Mouse (Mus musculus) small intestine, adult 2 months (tissue): ENCODE data around the gene Pf4. TPM values are rescaled to one million over a fixed set of nuclear protein-coding genes. Genes with fewer than 3 reads are reported as not detected.

Experiments
- H3K27ac ChIP-seq: fragments of 200-500 bp; 2 replicates; pipeline ENCODE4 v1.5.1; 2012; ENCODE audit warnings: low read depth, low read length, control low read depth, inconsistent platforms; ENCODE audit not compliant: insufficient read depth
- H3K27me3 ChIP-seq: fragments of 200-500 bp; 2 replicates; pipeline ENCODE4 v1.6.1; 2012; ENCODE audit warnings: mild to moderate bottlenecking, moderate library complexity, low read length, inconsistent platforms; ENCODE audit not compliant: control insufficient read depth, insufficient read depth
- H3K36me3 ChIP-seq: fragments of 200-500 bp; 2 replicates; pipeline ENCODE4 v1.6.1; 2012; ENCODE audit warnings: mild to moderate bottlenecking, low read length, control low read depth, inconsistent platforms; ENCODE audit not compliant: control insufficient read depth, insufficient read depth
- H3K4me1 ChIP-seq: fragments of 200-500 bp; 2 replicates; pipeline ENCODE4 v1.6.1; 2012; ENCODE audit warnings: low read length, inconsistent platforms, mixed read lengths; ENCODE audit not compliant: control insufficient read depth, insufficient read depth, insufficient read length
- H3K4me3 ChIP-seq: fragments of 200-500 bp; 2 replicates; pipeline ENCODE4 v1.5.1; 2012; ENCODE audit warnings: low read depth, mild to moderate bottlenecking, control low read depth, inconsistent platforms, low read length, moderate library complexity
- CTCF ChIP-seq: fragments of 200-500 bp; IDR thresholded peaks from 2 replicates; pipeline ENCODE4 v1.5.1; 2012; ENCODE audit warnings: low read depth, mild to moderate bottlenecking, control low read depth, inconsistent platforms, low read length, moderate library complexity, mixed read lengths; ENCODE audit not compliant: insufficient replicate concordance, insufficient read length; ENCODE audit errors: extremely low read depth
- POLR2A ChIP-seq: fragments of 200-500 bp; IDR thresholded peaks from 2 replicates; pipeline ENCODE4 v1.6.1; 2012; ENCODE audit warnings: low read depth, mild to moderate bottlenecking, control low read depth, inconsistent platforms, low read length, moderate library complexity
- WGBS: fragments of 180-500 bp; shearing (Covaris S2); methylation state at CpG from one replicate; pipeline ENCODE4 v1.1.7; 2018; 5-methylcytosine and 5-hydroxymethylcytosine counted together
- polyA plus RNA-seq: library from polyadenylated mRNA; depleted of rRNA; stranded (reverse); fragments of >200 nt; gene quantifications from 2 replicates; pipeline ENCODE4 v1.2.3, GENCODE M21; 2012

The Pf4 gene
- polyA plus RNA-seq, 1 experiment: 7.8 TPM

GRCm38 (mm10) chr5:90759077-90760065 is 12.9 kb upstream of the Pf4 start, which contains the start of gene Cxcl5:
Gene Cxcl5 (plus strand): TSS chr5:90759360.
- H3K4me3 ChIP-seq: peak within 1 kb of the TSS; percentile 47
- peaks cover 8% of the 10 kb centered on the region for H3K4me1 ChIP-seq
- H3K36me3 ChIP-seq: no peaks in the 10 kb centered on the region
- TF ChIP-seq CTCF (no peak), POLR2A (no peak)
- H3K27ac ChIP-seq: no peak within 1 kb of the TSS
- 3% methylated on average over 32 of the region's 32 CpGs for WGBS
- H3K27me3 ChIP-seq: no peaks in the 10 kb centered on the region

- Histone ChIP-seq H3K4me3 (no peak overlapping the region), H3K27ac (no peak overlapping the region), H3K4me1 (peaks cover 8% of the 10 kb centered on the region), H3K36me3 (no peaks in the 10 kb centered on the region), H3K27me3 (no peaks in the 10 kb centered on the region)
- 8% methylated on average over 4 of the region's 4 CpGs for WGBS
- TF ChIP-seq CTCF (no peak), POLR2A (no peak)
These were observed 11.9 kb upstream of the Pf4 start for GRCm38 (mm10) chr5:90760303-90760702.

- TF ChIP-seq POLR2A (no peak), CTCF (no peak)
- Histone ChIP-seq H3K4me3 (no peak overlapping the region), H3K27ac (no peak overlapping the region), H3K4me1 (peaks cover 8% of the 10 kb centered on the region), H3K36me3 (no peaks in the 10 kb centered on the region), H3K27me3 (no peaks in the 10 kb centered on the region)
- 42% methylated on average over 2 of the region's 2 CpGs for WGBS
These were observed 11.4 kb upstream of the Pf4 start for GRCm38 (mm10) chr5:90760844-90761243.

GRCm38 (mm10) chr5:90761834-90762233 is 10.4 kb upstream of the Pf4 start:
- no peaks in the 10 kb centered on the region for H3K36me3 ChIP-seq
- TF ChIP-seq CTCF (no peak), POLR2A (no peak)
- WGBS: 85% methylated on average over 3 of the region's 3 CpGs
- peaks cover 8% of the 10 kb centered on the region for H3K4me1 ChIP-seq
- H3K27me3 ChIP-seq: no peaks in the 10 kb centered on the region
- H3K4me3 ChIP-seq: no peak overlapping the region
- H3K27ac ChIP-seq: no peak overlapping the region

- TF ChIP-seq CTCF (no peak), POLR2A (no peak)
- Histone ChIP-seq H3K4me3 (no peak overlapping the region), H3K27me3 (no peaks in the 10 kb centered on the region), H3K4me1 (peaks cover 5% of the 10 kb centered on the region), H3K27ac (no peak overlapping the region), H3K36me3 (no peaks in the 10 kb centered on the region)
- 67% methylated on average over 12 of the region's 12 CpGs for WGBS
These were observed 8.1 kb upstream of the Pf4 start for GRCm38 (mm10) chr5:90763912-90764665.

GRCm38 (mm10) chr5:90765821-90766606 is 6.2 kb upstream of the Pf4 start:
- Histone ChIP-seq H3K27me3 (no peaks in the 10 kb centered on the region), H3K4me1 (no peaks in the 10 kb centered on the region), H3K27ac (no peak overlapping the region), H3K4me3 (no peak overlapping the region), H3K36me3 (no peaks in the 10 kb centered on the region)
- 50% methylated on average over 8 of the region's 8 CpGs for WGBS
- no peak for TF ChIP-seq POLR2A
- no peak for TF ChIP-seq CTCF
